Mouse (Mus musculus): ENCODE measurements around the gene Fam214a. TPM values are rescaled to one million over a fixed set of nuclear protein-coding genes. Genes with fewer than 3 reads are reported as not detected.

The Fam214a gene
- polyA plus RNA-seq, 1 experiment from 2014 or later, result 11.8 TPM

- WGBS, result 31% methylated on average over 3 of the region's 3 CpGs
- ATAC-seq (ENCODE audit: insufficient number of reproducible peaks, low FRiP score), result no peak; the same call in 1 of the 2 replicates
Observed at GRCm38 (mm10) chr9:75050003-75050402, 97.3 kb downstream of the Fam214a start.

GRCm38 (mm10) chr9:75051841-75052240, 99.2 kb downstream of the Fam214a start:
- ATAC-seq (ENCODE audit: insufficient number of reproducible peaks, low FRiP score), result no peak
- peaks cover 10% of the 10 kb centered on the region for H3K36me3 ChIP-seq
- 78% methylated on average over 4 of the region's 4 CpGs for WGBS

More at GRCm38 (mm10) chr9:75050003-75050402, 97.3 kb downstream of the Fam214a start:
- Histone ChIP-seq H3K9me3 (replicated peaks) (no peaks in the 10 kb centered on the region), H3K4me2 (no peak overlapping the region), H3K9ac (0 out of 2 replicates have a peak overlapping the region, but pooled peaks have one; percentile 36), H3K4me1 (replicated peaks) (peaks cover 5% of the 10 kb centered on the region), H3K4me3 (no peak overlapping the region), H3K27ac (ENCODE audit: poor library complexity, severe bottlenecking) (no peak overlapping the region), H3K36me3 (peaks cover 11% of the 10 kb centered on the region), H3K27me3 (replicated peaks) (no peaks in the 10 kb centered on the region)

GRCm38 (mm10) chr9:75055046-75055445, 102.4 kb downstream of the Fam214a start:
- no peak for ATAC-seq (ENCODE audit: insufficient number of reproducible peaks, low FRiP score)
- Histone ChIP-seq H3K36me3 (peaks cover 22% of the 10 kb centered on the region), H3K9me3 (replicated peaks) (no peaks in the 10 kb centered on the region), H3K9ac (no peak overlapping the region), H3K27me3 (replicated peaks) (no peaks in the 10 kb centered on the region), H3K4me3 (no peak overlapping the region), H3K4me1 (replicated peaks) (no peaks in the 10 kb centered on the region), H3K4me2 (no peak overlapping the region), H3K27ac (ENCODE audit: poor library complexity, severe bottlenecking) (no peak overlapping the region)
- 91% methylated on average over 5 of the region's 5 CpGs for WGBS

More at GRCm38 (mm10) chr9:75051841-75052240, 99.2 kb downstream of the Fam214a start:
- Histone ChIP-seq H3K4me3 (no peak overlapping the region), H3K4me1 (replicated peaks) (peaks cover 5% of the 10 kb centered on the region), H3K27me3 (replicated peaks) (no peaks in the 10 kb centered on the region), H3K9ac (no peak overlapping the region), H3K4me2 (no peak overlapping the region), H3K27ac (ENCODE audit: poor library complexity, severe bottlenecking) (no peak overlapping the region), H3K9me3 (replicated peaks) (no peaks in the 10 kb centered on the region)

DNA sequence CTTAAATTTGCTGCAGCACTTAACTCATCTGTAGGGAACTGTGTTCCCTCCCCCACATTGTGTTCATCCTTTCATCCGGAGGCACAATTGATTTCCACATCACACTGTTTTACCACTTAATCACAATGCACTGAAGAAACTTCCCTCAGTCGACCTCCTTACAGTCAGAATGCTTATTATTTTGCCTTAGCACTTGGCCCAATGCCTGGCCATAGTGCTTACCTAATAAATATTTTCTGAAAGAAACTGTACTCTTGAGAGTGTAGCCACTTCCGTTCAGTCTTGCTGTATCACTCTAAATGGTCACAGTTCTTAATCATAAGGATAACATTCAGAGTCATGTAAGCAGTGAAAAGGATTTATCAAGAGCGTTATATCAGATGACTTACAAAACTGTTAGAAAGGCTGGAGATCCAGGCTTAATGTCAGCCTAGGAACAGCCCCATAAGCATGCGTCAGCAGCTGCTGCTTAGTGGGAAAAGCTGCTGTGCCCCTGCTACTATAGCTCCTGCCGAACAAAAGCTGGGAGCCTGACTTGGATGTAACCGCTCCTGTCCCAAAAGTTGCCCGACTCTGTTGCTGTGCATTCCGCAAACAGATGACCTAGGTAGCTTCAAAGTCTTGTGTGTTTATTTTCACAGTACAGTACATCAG, 112.1 kb downstream of the Fam214a start:
- no peak for ATAC-seq (ENCODE audit: insufficient number of reproducible peaks, low FRiP score)
- 73% methylated on average over 9 of the region's 9 CpGs for WGBS
- H3K27me3 ChIP-seq (replicated peaks), result no peaks in the 10 kb centered on the region; the same call in 1 of the 2 replicates
- H3K36me3 ChIP-seq, result peaks cover 4% of the 10 kb centered on the region
- H3K27ac ChIP-seq (ENCODE audit: poor library complexity, severe bottlenecking), result no peak overlapping the region
- H3K4me3 ChIP-seq, result no peak overlapping the region
- H3K4me2 ChIP-seq, result no peak overlapping the region
- H3K9me3 ChIP-seq (replicated peaks), result no peaks in the 10 kb centered on the region
- no peak overlapping the region for H3K9ac ChIP-seq
- no peaks in the 10 kb centered on the region for H3K4me1 ChIP-seq (replicated peaks)

- peak within 1 kb of the TSS; percentile 81 for H3K9ac ChIP-seq
- no peak; the same call in 1 of the 2 replicates for ATAC-seq (ENCODE audit: insufficient number of reproducible peaks, low FRiP score)
- peaks cover 6% of the 10 kb centered on the region for H3K4me1 ChIP-seq (replicated peaks)
- H3K9me3 ChIP-seq (replicated peaks), result no peaks in the 10 kb centered on the region
- no peaks in the 10 kb centered on the region for H3K36me3 ChIP-seq
- WGBS, result 19% methylated on average over 23 of the region's 23 CpGs
- H3K4me3 ChIP-seq, result peak within 1 kb of the TSS; percentile 65
- H3K27ac ChIP-seq (ENCODE audit: poor library complexity, severe bottlenecking), result peak within 1 kb of the TSS; percentile 63
- peak within 1 kb of the TSS; percentile 83 for H3K4me2 ChIP-seq
- no peaks in the 10 kb centered on the region; the same call in 1 of the 2 replicates for H3K27me3 ChIP-seq (replicated peaks)
Observed at GRCm38 (mm10) chr9:75070457-75071028, 117.9 kb downstream of the Fam214a start, which contains the start of gene Myo5a. Gene Myo5a, plus strand, starts transcription at chr9:75071015.

GRCm38 (mm10) chr9:75071029-75071705, 118.5 kb downstream of the Fam214a start:
- ATAC-seq (ENCODE audit: insufficient number of reproducible peaks, low FRiP score), result peak; percentile 94
- Histone ChIP-seq H3K4me2 (peak overlapping the region; percentile 83), H3K9me3 (replicated peaks) (no peaks in the 10 kb centered on the region), H3K4me1 (replicated peaks) (peaks cover 6% of the 10 kb centered on the region), H3K4me3 (peak overlapping the region; percentile 65), H3K36me3 (no peaks in the 10 kb centered on the region), H3K9ac (peak overlapping the region; percentile 81), H3K27me3 (replicated peaks) (no peaks in the 10 kb centered on the region; the same call in 1 of the 2 replicates), H3K27ac (ENCODE audit: poor library complexity, severe bottlenecking) (peak overlapping the region; percentile 63)
- WGBS, result under 1% methylated on average over 91 of the region's 92 CpGs

DNA sequence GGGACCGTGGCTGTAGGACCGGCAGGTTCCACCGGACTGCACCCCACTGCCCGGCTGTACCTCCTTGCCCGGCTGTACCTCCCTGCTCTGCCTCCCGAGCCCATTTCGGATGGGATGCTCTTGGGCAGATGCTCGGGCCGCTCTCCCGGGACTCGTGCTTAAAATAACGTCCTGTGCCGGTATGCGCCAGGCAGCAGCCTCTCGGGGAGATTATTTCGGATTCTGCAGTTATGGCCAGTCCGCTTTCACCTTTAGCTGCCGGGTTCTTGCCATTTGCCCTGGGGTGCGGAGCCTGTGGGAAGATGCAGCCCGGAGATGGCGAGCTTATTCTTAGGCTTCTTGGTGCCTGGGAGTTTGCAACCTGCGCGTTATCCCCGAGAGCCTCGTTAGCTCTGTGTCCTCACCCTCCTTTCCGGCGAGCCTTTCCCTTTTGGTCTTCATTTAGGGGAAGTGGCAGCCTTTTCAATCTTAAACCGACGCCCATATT, 119.1 kb downstream of the Fam214a start:
- under 1% methylated on average over 29 of the region's 29 CpGs for WGBS
- ATAC-seq (ENCODE audit: insufficient number of reproducible peaks, low FRiP score), result no peak; the same call in 1 of the 2 replicates

DNA sequence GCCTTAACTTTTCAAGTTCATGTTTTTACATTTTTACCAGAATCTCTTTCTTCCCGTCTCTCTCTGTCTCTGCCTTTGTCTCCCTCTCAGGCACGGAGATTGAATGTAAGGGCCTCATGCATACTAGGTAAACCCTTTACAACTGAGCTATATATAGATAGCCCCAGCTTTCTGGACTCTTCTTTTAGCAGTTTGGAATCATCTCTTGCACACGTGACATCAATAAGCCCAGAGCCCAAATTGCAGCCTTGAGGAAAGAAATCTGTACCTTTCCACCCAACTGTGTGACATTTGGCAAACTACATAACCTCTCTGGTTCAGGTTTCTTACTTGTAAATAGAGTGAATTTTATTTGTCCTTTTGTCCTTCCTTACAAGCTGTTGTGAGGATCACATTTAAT, 119.7 kb downstream of the Fam214a start:
- H3K9me3 ChIP-seq (replicated peaks), result no peaks in the 10 kb centered on the region
- peak overlapping the region; percentile 83 for H3K4me2 ChIP-seq
- H3K27ac ChIP-seq (ENCODE audit: poor library complexity, severe bottlenecking), result no peak overlapping the region
- 0 out of 2 replicates have a peak overlapping the region, but pooled peaks have one; percentile 81 for H3K9ac ChIP-seq
- no peaks in the 10 kb centered on the region; the same call in 1 of the 2 replicates for H3K27me3 ChIP-seq (replicated peaks)
- H3K4me3 ChIP-seq, result peak overlapping the region; percentile 65
- ATAC-seq (ENCODE audit: insufficient number of reproducible peaks, low FRiP score), result no peak
- no peaks in the 10 kb centered on the region for H3K36me3 ChIP-seq
- WGBS, result 26% methylated on average over 3 of the region's 3 CpGs
- peaks cover 6% of the 10 kb centered on the region for H3K4me1 ChIP-seq (replicated peaks)

More for the DNA sequence above, 119.1 kb downstream of the Fam214a start:
- Histone ChIP-seq H3K36me3 (no peaks in the 10 kb centered on the region), H3K27ac (ENCODE audit: poor library complexity, severe bottlenecking) (peak overlapping the region; percentile 63), H3K4me2 (peak overlapping the region; percentile 83), H3K9me3 (replicated peaks) (no peaks in the 10 kb centered on the region), H3K27me3 (replicated peaks) (no peaks in the 10 kb centered on the region; the same call in 1 of the 2 replicates), H3K4me3 (peak overlapping the region; percentile 65), H3K9ac (peak overlapping the region; percentile 81), H3K4me1 (replicated peaks) (peaks cover 6% of the 10 kb centered on the region)

- Histone ChIP-seq H3K9me3 (replicated peaks) (no peaks in the 10 kb centered on the region), H3K4me3 (no peak overlapping the region), H3K27ac (ENCODE audit: poor library complexity, severe bottlenecking) (no peak overlapping the region), H3K4me2 (no peak overlapping the region), H3K27me3 (replicated peaks) (no peaks in the 10 kb centered on the region), H3K9ac (no peak overlapping the region), H3K4me1 (replicated peaks) (peaks cover 5% of the 10 kb centered on the region; the same call in 1 of the 2 replicates), H3K36me3 (no peaks in the 10 kb centered on the region)
- ATAC-seq (ENCODE audit: insufficient number of reproducible peaks, low FRiP score), result no peak
Observed at GRCm38 (mm10) chr9:75077191-75077590, 124.5 kb downstream of the Fam214a start.

Data from heart, embryonic 12.5 days (tissue).